Mouse (Mus musculus) hindbrain, embryonic 11.5 days (tissue): ENCODE results near the gene 4933402J07Rik. TPM values are rescaled to one million over a fixed set of nuclear protein-coding genes. Genes with fewer than 3 reads are reported as not detected.

ENCODE experiments used
- ATAC-seq: fragments of 200-750 bp; cut with Nextera tagmentation; 2 replicates; pipeline ENCODE4 v1.8.0; 2017; ENCODE audit warnings: mild to moderate bottlenecking, moderate TSS enrichment, moderate library complexity; ENCODE audit not compliant: low FRiP score
- DNase-seq: peaks from one replicate; pipeline ENCODE4 v3.0.0-alpha.2; 2015; ENCODE audit warnings: low spot score
- H3K27ac ChIP-seq: fragments of 300-500 bp; sonication (generic); 2 replicates; pipeline ENCODE4 v1.5.1; 2014; ENCODE audit warnings: mild to moderate bottlenecking, low read depth, low read length
- H3K27me3 ChIP-seq: fragments of 300-500 bp; sonication (generic); 2 replicates; pipeline ENCODE4 v1.6.1; 2014; ENCODE audit warnings: mild to moderate bottlenecking, low read length, moderate library complexity, mixed read lengths; ENCODE audit not compliant: control insufficient read depth, insufficient read depth
- H3K36me3 ChIP-seq: fragments of 300-500 bp; sonication (generic); 2 replicates; pipeline ENCODE4 v1.6.1; 2014; ENCODE audit warnings: mild to moderate bottlenecking, low read length, moderate library complexity, mixed read lengths; ENCODE audit not compliant: control insufficient read depth, insufficient read depth
- H3K4me1 ChIP-seq: fragments of 300-500 bp; sonication (generic); replicated peaks from 2 replicates; pipeline ENCODE4 v1.6.1; 2014; ENCODE audit warnings: low read length, mixed read lengths; ENCODE audit not compliant: control insufficient read depth, insufficient read depth
- H3K4me2 ChIP-seq: fragments of 300-500 bp; sonication (generic); replicated peaks from 2 replicates; pipeline ENCODE4 v1.6.1; 2014; ENCODE audit warnings: mild to moderate bottlenecking, low read depth, low read length
- H3K4me3 ChIP-seq: fragments of 300-500 bp; sonication (generic); 2 replicates; pipeline ENCODE4 v1.5.1; 2014; ENCODE audit warnings: low read depth, low read length
- H3K9ac ChIP-seq: fragments of 300-500 bp; sonication (generic); 2 replicates; pipeline ENCODE4 v1.6.1; 2014; ENCODE audit warnings: low read depth, low read length
- H3K9me3 ChIP-seq: fragments of 300-500 bp; sonication (generic); 2 replicates; pipeline ENCODE4 v1.6.1; 2016; ENCODE audit warnings: low read length; ENCODE audit not compliant: control insufficient read depth
- WGBS: fragments of 180-500 bp; shearing (Covaris S2); extraction: QIAGEN DNeasy Blood & Tissue Kit; methylation state at CpG from one replicate; pipeline ENCODE4 v1.1.7; 2014; 5-methylcytosine and 5-hydroxymethylcytosine counted together
- polyA plus RNA-seq: library from polyadenylated mRNA; unstranded; fragments of >200 nt; fragmentation: Nextera tagmentation; extraction: Ambion mirVana; gene quantifications from 2 replicates; pipeline ENCODE4 v1.2.1, GENCODE M21; 2014

Gene 4933402J07Rik
- not detected in 2 replicates for polyA plus RNA-seq

DNA sequence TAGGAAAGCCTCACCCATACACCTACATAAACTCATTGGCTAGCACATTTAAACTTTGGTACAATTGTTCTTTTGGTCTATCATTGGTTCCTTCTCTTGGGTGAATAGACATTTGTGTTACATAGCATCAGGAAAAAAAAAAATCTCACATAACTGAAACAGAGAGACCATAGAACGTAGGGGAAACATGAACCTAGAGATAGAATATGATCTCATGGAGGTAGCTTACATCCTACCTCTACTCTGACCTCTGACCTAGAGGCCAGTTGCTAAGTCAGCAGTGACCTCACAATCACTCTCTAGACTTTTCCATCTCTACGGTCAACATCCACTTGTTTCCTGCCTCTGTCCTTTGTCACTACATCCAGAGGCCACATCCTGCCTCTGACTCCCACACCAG lies at the start of gene 4933402J07Rik:
TSS of gene 4933402J07Rik (plus strand) at position 301 of the 400 bp plus-strand sequence.
- no peaks in the 10 kb centered on the region for H3K9me3 ChIP-seq
- ATAC-seq, result no peak

DNA sequence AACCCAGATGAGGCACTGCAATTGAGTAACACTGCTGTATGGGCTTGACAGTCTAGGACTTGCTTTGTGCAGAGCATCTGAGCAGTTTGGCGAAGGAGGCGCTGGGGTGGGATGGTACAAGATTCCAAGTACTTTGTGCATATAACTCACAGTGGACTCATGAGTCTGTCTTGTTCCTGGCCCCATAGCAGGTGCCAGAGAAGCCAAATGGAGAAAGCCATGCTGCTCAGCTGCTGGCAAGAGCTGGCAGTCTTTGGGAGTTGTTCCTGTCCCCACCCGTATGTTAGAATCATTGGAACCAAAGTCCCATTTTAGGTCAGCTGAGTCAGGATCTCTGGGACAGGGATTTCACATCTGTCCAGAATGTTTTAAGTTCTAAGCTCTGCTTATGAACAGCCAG lies 46.5 kb upstream of the 4933402J07Rik start:
- no peaks in the 10 kb centered on the region for H3K36me3 ChIP-seq
- no peak for DNase-seq
- H3K9ac ChIP-seq, result no peak overlapping the region
- H3K4me1 ChIP-seq, result no peaks in the 10 kb centered on the region
- no peaks in the 10 kb centered on the region for H3K27me3 ChIP-seq
- 96% methylated on average over 3 of the region's 3 CpGs for WGBS
- H3K9me3 ChIP-seq, result no peaks in the 10 kb centered on the region
- no peak overlapping the region for H3K4me3 ChIP-seq
- no peak for ATAC-seq
- no peak overlapping the region for H3K4me2 ChIP-seq
- H3K27ac ChIP-seq, result no peak overlapping the region

More for the DNA sequence above, at the start of gene 4933402J07Rik:
- Histone ChIP-seq H3K4me1 (no peaks in the 10 kb centered on the region), H3K4me3 (no peak within 1 kb of the TSS), H3K36me3 (no peaks in the 10 kb centered on the region), H3K9ac (no peak within 1 kb of the TSS), H3K27me3 (no peaks in the 10 kb centered on the region), H3K4me2 (no peak within 1 kb of the TSS), H3K27ac (no peak within 1 kb of the TSS)
- WGBS, result 80% methylated on average over 2 of the region's 2 CpGs
- no peak for DNase-seq

DNA sequence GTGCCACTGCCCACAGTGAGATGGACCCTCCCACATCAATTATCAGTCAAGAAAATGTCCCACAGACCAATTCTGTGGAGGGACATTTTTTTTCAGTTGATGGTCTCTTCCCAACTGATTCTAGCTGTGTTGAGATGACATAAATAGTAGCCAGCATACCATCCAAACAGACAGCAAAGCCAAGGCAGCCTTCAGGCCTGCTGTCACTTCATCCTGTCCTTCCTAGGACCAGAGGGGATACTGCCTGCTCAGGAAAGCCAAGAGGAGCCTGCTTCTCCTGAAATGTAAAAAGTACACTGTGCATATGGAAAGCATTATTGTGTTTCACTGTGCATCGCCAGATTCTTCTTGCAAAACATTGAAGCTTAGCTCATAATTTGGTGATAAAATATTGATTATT lies 38.6 kb upstream of the 4933402J07Rik start:
- H3K4me2 ChIP-seq, result no peak overlapping the region
- no peak overlapping the region for H3K9ac ChIP-seq
- H3K27ac ChIP-seq, result no peak overlapping the region
- no peak for DNase-seq
- H3K4me3 ChIP-seq, result no peak overlapping the region
- no peak for ATAC-seq
- H3K27me3 ChIP-seq, result no peaks in the 10 kb centered on the region
- H3K9me3 ChIP-seq, result no peaks in the 10 kb centered on the region
- WGBS, result 97% methylated on average over 1 of the region's 1 CpGs
- no peaks in the 10 kb centered on the region for H3K4me1 ChIP-seq
- no peaks in the 10 kb centered on the region for H3K36me3 ChIP-seq

DNA sequence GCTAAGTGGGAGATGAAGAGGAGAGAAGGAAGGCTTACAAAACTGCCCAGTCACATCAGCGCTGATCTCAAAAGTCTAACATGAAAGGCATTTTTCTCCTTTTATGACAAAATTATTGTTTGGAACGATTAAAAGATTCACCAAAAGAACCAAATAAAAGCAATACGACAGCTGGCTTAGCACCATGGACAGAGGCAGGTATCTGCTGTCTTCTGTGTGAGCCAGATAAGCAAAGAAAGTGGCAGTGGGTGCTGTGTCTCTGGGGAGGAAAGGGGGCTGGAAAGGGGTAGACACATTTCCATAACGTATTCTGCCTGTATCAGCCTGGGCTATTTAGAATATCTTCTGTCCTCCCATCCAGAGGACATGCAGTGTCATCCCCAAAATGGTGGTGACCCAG lies 32.5 kb upstream of the 4933402J07Rik start:
- WGBS, result 68% methylated on average over 4 of the region's 4 CpGs
- DNase-seq, result peak; percentile 16

DNA sequence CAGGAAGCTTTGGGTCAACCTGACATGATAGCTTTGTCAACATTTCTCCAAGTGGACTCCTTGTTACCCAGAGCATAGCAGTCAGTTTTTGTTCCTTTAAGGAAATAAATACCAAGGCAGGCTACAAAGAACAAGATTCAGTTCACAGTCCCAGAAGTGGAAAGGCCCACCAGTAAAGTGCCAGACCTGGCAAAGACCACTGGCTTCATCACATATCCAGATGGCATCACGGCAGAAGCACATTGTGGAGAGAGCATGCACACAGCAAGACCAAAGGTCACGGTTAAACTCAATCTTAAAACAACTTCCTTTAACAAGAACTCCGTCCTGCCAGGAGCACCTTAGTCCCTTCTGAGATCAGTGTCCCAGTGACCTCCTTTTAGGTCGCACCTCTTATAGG lies 30.2 kb upstream of the 4933402J07Rik start:
- H3K9ac ChIP-seq, result no peak overlapping the region
- no peaks in the 10 kb centered on the region for H3K9me3 ChIP-seq
- no peaks in the 10 kb centered on the region for H3K27me3 ChIP-seq
- WGBS, result 78% methylated on average over 4 of the region's 4 CpGs
- H3K36me3 ChIP-seq, result no peaks in the 10 kb centered on the region
- no peaks in the 10 kb centered on the region for H3K4me1 ChIP-seq
- no peak overlapping the region for H3K4me2 ChIP-seq
- H3K27ac ChIP-seq, result no peak overlapping the region
- DNase-seq (no peak), ATAC-seq (no peak)
- no peak overlapping the region for H3K4me3 ChIP-seq

More for the DNA sequence above, 32.5 kb upstream of the 4933402J07Rik start:
- Histone ChIP-seq H3K27ac (no peak overlapping the region), H3K36me3 (no peaks in the 10 kb centered on the region), H3K9me3 (no peaks in the 10 kb centered on the region), H3K4me1 (no peaks in the 10 kb centered on the region), H3K27me3 (no peaks in the 10 kb centered on the region), H3K4me3 (no peak overlapping the region), H3K9ac (no peak overlapping the region), H3K4me2 (no peak overlapping the region)
- ATAC-seq, result no peak

DNA sequence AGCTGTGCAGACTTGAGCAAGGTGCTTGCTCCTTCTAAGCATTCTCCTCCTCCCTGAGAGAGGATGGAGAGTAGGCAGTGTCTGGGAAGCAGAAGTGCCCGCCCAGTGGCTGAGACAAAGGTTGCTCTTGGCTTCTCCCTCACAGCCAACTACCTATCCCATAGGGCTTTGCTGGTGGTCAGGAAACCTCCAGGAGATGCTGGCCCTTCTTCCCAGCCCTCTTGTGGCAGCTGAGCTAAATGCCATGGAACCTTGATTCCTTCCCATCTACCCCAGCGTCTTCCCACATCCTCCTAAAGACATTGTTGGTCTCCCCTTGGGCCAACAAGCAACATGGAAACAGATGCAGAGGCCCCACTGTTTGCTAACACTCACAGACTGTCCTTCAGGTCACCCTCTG lies 28.8 kb upstream of the 4933402J07Rik start:
- WGBS, result 44% methylated on average over 2 of the region's 2 CpGs
- no peak for ATAC-seq
- H3K27ac ChIP-seq, result no peak overlapping the region
- no peaks in the 10 kb centered on the region for H3K36me3 ChIP-seq
- no peak overlapping the region for H3K4me3 ChIP-seq
- no peak overlapping the region for H3K4me2 ChIP-seq
- H3K9ac ChIP-seq, result no peak overlapping the region
- peak; percentile 16 for DNase-seq
- no peaks in the 10 kb centered on the region for H3K9me3 ChIP-seq
- H3K27me3 ChIP-seq, result no peaks in the 10 kb centered on the region
- no peaks in the 10 kb centered on the region for H3K4me1 ChIP-seq

DNA sequence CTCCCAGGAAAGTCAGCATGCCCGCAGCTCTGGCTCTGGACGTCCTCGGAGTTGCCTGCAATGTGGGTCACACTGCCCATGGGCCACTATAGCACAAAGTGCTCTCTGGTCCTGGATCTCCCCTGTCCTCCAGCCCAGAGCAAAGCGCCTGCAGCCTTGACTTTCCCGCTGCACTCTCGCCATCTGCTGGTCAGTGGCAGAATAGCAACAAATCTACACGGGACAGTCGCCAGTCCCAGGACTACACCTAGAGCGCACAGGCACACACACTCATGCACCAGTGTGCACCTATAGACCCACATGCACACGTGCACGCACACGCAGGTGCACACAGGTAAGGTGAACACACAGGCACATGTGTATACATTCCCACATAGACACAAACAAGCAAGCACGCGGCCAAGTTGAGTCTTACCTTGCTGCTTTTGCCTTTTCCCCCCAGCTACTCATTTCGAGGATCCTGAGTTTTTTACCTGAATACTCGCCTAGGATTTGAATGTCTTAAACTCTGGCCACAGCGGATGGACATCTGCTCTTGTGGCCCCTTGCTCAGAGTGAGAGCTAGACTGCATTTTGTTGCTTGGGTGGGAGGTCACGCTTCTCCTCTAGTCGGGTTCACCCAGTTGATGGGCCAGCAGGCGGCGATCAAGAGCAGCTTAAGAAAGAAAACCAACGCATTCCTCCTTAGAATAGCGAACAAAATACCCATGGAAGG lies 26.9 kb upstream of the 4933402J07Rik start:
- ATAC-seq (peak; percentile 78), DNase-seq (peak; percentile 90)
- Histone ChIP-seq H3K9ac (no peak overlapping the region), H3K9me3 (no peaks in the 10 kb centered on the region), H3K4me1 (no peaks in the 10 kb centered on the region), H3K4me3 (no peak overlapping the region), H3K4me2 (peak overlapping the region; percentile 11; the same call in 1 of the 2 replicates), H3K27me3 (no peaks in the 10 kb centered on the region), H3K36me3 (no peaks in the 10 kb centered on the region), H3K27ac (no peak overlapping the region)
- WGBS, result 5% methylated on average over 23 of the region's 23 CpGs

DNA sequence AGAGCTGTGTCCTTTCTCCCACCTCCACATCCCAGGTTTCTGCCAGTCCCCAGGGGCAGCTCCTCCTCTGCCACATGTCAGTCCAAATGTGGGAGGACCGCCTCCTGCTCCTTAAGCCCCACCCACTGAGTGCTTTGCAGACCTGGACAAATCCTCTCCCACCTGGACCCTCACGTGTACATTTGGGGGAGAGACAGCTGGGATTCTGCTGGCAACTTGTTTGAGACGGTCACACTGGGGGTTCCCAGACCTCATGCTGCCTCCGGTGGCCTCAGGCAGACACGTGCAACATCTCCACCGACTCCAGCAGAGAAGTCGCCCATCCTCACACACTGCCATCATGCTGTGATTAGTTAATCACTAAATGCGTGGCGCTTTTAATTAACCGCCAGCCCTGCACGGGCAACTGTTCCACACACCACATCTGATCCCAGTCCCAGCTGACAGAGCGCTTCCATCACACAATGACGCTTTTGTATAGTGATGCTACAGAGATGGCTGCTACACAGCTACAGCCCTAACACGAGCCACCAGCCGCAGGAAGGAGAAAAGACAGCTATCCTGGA lies 23.7 kb upstream of the 4933402J07Rik start:
- Histone ChIP-seq H3K9ac (no peak overlapping the region), H3K4me3 (no peak overlapping the region), H3K36me3 (no peaks in the 10 kb centered on the region), H3K4me2 (no peak overlapping the region; the same call in 1 of the 2 replicates), H3K9me3 (no peaks in the 10 kb centered on the region), H3K27ac (no peak overlapping the region), H3K4me1 (no peaks in the 10 kb centered on the region), H3K27me3 (no peaks in the 10 kb centered on the region)
- WGBS, result 19% methylated on average over 15 of the region's 15 CpGs
- peak; percentile 20 for DNase-seq
- peak; percentile 53; the same call in 1 of the 2 replicates for ATAC-seq

DNA sequence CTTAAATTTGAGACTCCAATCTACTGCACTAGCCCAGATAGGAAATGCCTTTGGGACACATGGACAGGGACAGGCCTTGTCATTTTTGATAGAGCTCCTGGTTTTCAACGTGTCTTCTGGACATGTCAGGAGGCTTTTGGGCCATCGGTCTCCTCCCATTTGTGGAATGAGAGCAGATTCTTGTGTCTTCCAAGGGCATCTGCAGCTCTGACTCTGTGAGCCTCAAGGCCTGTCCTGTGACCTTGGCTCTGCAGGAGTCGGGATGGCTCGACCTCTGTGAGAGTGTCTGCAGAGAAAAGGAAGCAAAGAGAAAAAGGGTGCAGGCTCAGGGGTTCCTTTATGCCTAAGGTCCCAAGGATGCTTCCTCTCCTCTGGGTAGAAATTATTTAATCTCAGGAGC lies 13.8 kb upstream of the 4933402J07Rik start:
- WGBS, result 80% methylated on average over 4 of the region's 4 CpGs
- no peak for DNase-seq
- Histone ChIP-seq H3K4me1 (no peaks in the 10 kb centered on the region), H3K27ac (no peak overlapping the region), H3K4me3 (no peak overlapping the region), H3K36me3 (no peaks in the 10 kb centered on the region), H3K9ac (no peak overlapping the region), H3K27me3 (no peaks in the 10 kb centered on the region), H3K9me3 (no peaks in the 10 kb centered on the region), H3K4me2 (no peak overlapping the region)
- ATAC-seq, result no peak
